Mouse (Mus musculus) forebrain, embryonic 16.5 days (tissue): ENCODE measurements around the gene C330007P06Rik. TPM values are rescaled to one million over a fixed set of nuclear protein-coding genes. Genes with fewer than 3 reads are reported as not detected.
"Not testable (repeated sequence)": the region's sequence is repeated elsewhere in the genome, so short reads cannot be mapped to it uniquely, and the experiment has no call there.

Source experiments
- ATAC-seq: fragments of 200-750 bp; cut with Nextera tagmentation; 2 replicates; pipeline ENCODE4 v1.8.0; 2017; ENCODE audit warnings: mild to moderate bottlenecking, moderate library complexity
- H3K27ac ChIP-seq: fragments of 300-500 bp; sonication (generic); 2 replicates; pipeline ENCODE4 v1.5.1; 2014; ENCODE audit warnings: low read length, control low read depth
- H3K27me3 ChIP-seq: fragments of 300-500 bp; sonication (generic); replicated peaks from 2 replicates; pipeline ENCODE4 v1.6.1; 2014; ENCODE audit warnings: low read length; ENCODE audit not compliant: control insufficient read depth, insufficient read depth
- H3K36me3 ChIP-seq: fragments of 300-500 bp; sonication (generic); 2 replicates; pipeline ENCODE4 v1.6.1; 2014; ENCODE audit not compliant: control insufficient read depth, insufficient read depth
- H3K4me1 ChIP-seq: fragments of 300-500 bp; sonication (generic); replicated peaks from 2 replicates; pipeline ENCODE4 v1.6.1; 2014; ENCODE audit warnings: low read length; ENCODE audit not compliant: control insufficient read depth, insufficient read depth
- H3K4me2 ChIP-seq: fragments of 300-500 bp; sonication (generic); 2 replicates; pipeline ENCODE4 v1.6.1; 2014; ENCODE audit warnings: mild to moderate bottlenecking, low read length, control low read depth
- H3K4me3 ChIP-seq: fragments of 300-500 bp; sonication (generic); replicated peaks from 2 replicates; pipeline ENCODE4 v1.5.1; 2014; ENCODE audit warnings: mild to moderate bottlenecking, low read length, control low read depth
- H3K9ac ChIP-seq: fragments of 300-500 bp; sonication (generic); replicated peaks from 2 replicates; pipeline ENCODE4 v1.6.1; 2014; ENCODE audit warnings: low read depth, low read length, control low read depth
- H3K9me3 ChIP-seq: fragments of 300-500 bp; sonication (generic); 2 replicates; pipeline ENCODE4 v1.6.1; 2016; ENCODE audit warnings: low read length; ENCODE audit not compliant: control insufficient read depth
- WGBS: fragments of 180-500 bp; shearing (Covaris S2); extraction: QIAGEN DNeasy Blood & Tissue Kit; methylation state at CpG from one replicate; pipeline ENCODE4 v1.1.7; 2014; 5-methylcytosine and 5-hydroxymethylcytosine counted together
- polyA plus RNA-seq: library from polyadenylated mRNA; unstranded; fragments of >200 nt; fragmentation: Nextera tagmentation; extraction: Ambion mirVana; gene quantifications from 2 replicates; pipeline ENCODE4 v1.2.1, GENCODE M21; 2015

The C330007P06Rik gene
- polyA plus RNA-seq, result 25.2 and 30.8 TPM in 2 replicates

DNA sequence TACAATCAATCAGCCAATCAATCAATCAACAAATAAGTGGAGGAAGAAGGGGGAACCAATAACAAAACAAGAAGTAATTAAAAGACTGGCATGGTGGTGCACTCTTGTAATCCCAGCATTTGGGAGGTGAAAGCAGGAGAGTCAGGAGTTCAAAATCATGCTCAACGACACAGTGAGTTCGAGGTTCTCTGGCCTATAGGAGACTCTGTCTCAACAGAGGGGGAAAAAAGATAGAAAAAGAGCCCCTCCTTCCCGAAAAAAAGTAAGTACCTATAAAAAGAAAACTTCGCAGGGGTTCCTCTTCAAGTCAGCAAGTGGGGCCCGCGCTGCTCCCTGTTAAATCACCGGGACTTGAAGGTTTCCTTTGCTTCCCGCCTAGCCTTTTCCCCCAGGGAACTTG, at the start of gene C330007P06Rik, which contains the start of gene Ube2a:
Gene C330007P06Rik (minus strand): TSS at position 347 of the 400 bp plus-strand sequence.
Gene Ube2a (plus strand): TSS at position 136 of the 400 bp plus-strand sequence.
- Histone ChIP-seq H3K4me2 (peak within 1 kb of the TSS; percentile 58), H3K27ac (peak within 1 kb of the TSS; percentile 51), H3K9me3 (no peaks in the 10 kb centered on the region; the same call in 1 of the 2 replicates), H3K4me1 (peaks cover 5% of the 10 kb centered on the region), H3K4me3 (peak within 1 kb of the TSS; percentile 71), H3K9ac (peak within 1 kb of the TSS; percentile 69), H3K36me3 (no peaks in the 10 kb centered on the region), H3K27me3 (no peaks in the 10 kb centered on the region)
- peak; percentile 6; the same call in 1 of the 2 replicates for ATAC-seq
- 26% methylated on average over 8 of the region's 8 CpGs for WGBS

DNA sequence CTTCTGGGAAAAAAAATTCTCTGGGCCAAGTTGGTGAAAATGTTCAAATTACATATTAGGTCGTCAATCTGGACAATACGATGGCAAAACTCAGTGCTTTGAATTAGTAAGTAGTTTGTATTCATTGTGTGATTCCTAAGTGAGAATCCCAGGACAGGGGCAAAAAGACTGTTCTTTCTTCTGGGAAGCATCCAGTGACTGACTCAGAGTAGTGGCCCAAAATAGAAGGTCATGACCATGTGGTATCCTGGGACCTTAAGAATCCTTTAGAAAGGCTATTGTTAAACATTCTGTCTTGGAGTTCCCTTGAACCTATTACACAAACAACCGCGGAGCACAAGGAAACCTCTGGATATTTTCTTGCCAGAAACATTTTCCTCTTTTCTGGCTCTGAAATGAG, 47.4 kb upstream of the C330007P06Rik start:
- ATAC-seq, result no peak
- H3K4me3 ChIP-seq, result no peak overlapping the region
- 91% methylated on average over 4 of the region's 4 CpGs for WGBS
- no peak overlapping the region for H3K4me2 ChIP-seq
- no peak overlapping the region for H3K9ac ChIP-seq
- no peaks in the 10 kb centered on the region for H3K36me3 ChIP-seq
- H3K27ac ChIP-seq, result no peak overlapping the region
- no peaks in the 10 kb centered on the region for H3K4me1 ChIP-seq
- no peaks in the 10 kb centered on the region for H3K27me3 ChIP-seq
- no peaks in the 10 kb centered on the region for H3K9me3 ChIP-seq

DNA sequence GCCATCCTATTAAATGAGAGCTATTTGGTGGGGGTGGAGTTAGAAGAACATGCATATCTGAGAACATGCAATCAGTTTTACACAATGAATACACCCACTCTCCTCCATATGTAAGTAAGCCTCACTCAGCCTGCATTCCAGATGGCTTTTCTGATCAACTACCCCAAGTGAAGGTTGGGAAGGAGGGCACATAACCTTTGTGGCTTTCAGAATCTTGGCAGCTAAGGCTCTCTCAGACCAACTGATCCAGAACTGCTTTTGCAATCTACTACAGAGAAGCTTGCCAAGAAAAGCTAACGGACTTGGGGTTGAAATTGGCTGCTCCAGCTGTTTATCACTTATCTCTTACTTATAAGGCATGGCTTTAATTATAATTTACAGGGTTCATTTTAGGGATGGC, 43.8 kb upstream of the C330007P06Rik start:
- Histone ChIP-seq H3K27ac (no peak overlapping the region), H3K27me3 (no peaks in the 10 kb centered on the region), H3K4me1 (no peaks in the 10 kb centered on the region), H3K36me3 (no peaks in the 10 kb centered on the region), H3K4me3 (no peak overlapping the region), H3K4me2 (no peak overlapping the region), H3K9me3 (no peaks in the 10 kb centered on the region), H3K9ac (no peak overlapping the region)
- WGBS, result 64% methylated on average over 1 of the region's 1 CpGs
- ATAC-seq, result no peak

DNA sequence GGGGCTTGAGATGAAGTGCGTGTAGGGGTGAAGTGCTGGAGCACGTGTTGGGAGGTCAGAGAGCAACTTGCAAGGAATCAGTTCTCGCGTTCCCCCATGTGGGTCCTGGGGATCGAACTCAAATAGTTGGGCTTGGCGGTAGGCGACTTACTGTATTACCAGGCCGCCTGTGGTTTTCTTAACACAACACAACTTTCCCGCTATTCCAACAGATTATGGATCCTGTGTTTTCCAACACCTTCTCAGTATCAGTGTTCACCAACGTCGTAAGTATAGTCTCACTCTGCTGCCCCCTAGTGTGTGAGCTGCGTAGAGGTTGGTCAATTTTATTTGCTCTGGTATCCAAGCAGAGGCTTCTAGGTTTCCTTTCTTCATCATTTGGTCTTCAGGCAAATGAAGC, 37.4 kb upstream of the C330007P06Rik start:
- H3K9me3 ChIP-seq, result no peaks in the 10 kb centered on the region
- H3K36me3 ChIP-seq, result no peaks in the 10 kb centered on the region
- ATAC-seq, result no peak
- no peak overlapping the region for H3K27ac ChIP-seq
- no peak overlapping the region for H3K9ac ChIP-seq
- H3K4me3 ChIP-seq, result no peak overlapping the region
- 41% methylated on average over 12 of the region's 12 CpGs for whole genome bisulfite sequencing
- H3K4me2 ChIP-seq, result no peak overlapping the region
- no peaks in the 10 kb centered on the region for H3K27me3 ChIP-seq
- H3K4me1 ChIP-seq, result no peaks in the 10 kb centered on the region

DNA sequence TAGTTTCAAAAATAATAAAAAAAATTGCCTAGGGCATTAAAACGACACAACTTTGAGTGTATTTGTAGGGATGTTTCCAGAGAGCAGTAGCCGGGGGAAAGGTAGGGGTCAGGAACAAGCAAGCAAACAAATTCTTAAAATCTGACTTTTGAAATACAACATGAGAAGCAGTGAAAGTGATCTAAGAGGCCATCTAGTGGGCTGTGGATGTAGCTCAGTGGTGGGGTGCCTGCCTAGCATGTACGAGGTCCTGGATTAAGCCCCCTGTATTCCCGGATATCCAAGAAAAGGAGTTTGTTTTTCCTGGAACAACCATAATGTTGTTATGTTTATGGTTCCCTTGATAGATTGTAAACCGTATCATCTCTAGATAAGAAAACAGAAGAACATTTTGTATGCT, 32.6 kb upstream of the C330007P06Rik start:
- H3K4me1 ChIP-seq, result no peaks in the 10 kb centered on the region
- H3K27me3 ChIP-seq, result no peaks in the 10 kb centered on the region
- WGBS, result 40% methylated on average over 5 of the region's 5 CpGs
- no peak overlapping the region for H3K4me3 ChIP-seq
- no peak overlapping the region for H3K9ac ChIP-seq
- no peak overlapping the region for H3K4me2 ChIP-seq
- H3K36me3 ChIP-seq, result no peaks in the 10 kb centered on the region
- ATAC-seq, result no peak
- no peaks in the 10 kb centered on the region for H3K9me3 ChIP-seq
- no peak overlapping the region for H3K27ac ChIP-seq

DNA sequence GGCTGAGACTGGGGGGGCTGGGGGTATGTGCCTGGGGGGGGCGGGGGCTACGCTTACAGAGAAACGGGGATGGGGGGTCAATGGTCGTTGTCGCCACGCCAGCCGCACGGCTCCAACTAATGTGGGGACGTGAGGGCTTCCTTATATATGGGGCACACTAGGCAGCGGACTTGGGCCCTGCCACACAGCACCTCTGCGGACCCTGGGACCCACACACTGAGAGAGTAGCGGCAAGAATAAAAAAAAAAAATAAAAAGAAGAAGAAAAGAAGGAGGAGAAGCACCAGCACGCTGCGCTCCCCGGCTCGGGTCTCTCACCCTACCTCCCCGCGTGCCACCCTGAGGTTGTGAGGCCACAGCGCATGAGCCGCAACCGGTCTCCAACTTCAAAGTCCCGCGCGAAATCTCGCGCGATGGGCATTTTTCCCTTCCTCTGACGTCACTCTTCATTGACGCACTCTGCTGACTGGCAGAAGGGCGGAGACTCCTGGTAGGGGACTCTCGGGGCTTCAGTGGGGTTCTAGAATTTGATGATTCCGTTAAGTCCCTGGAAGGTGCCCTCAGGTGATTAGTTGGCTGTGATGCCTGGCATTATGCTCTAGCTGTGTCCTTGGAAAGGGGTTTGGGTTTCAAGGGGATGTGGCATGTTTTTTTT, 29.3 kb upstream of the C330007P06Rik start:
- no peaks in the 10 kb centered on the region for H3K27me3 ChIP-seq
- peak overlapping the region; percentile 63 for H3K4me3 ChIP-seq
- H3K9ac ChIP-seq, result peak overlapping the region; percentile 69
- peak overlapping the region; percentile 80 for H3K27ac ChIP-seq
- H3K9me3 ChIP-seq, result no peaks in the 10 kb centered on the region
- 12% methylated on average over 31 of the region's 32 CpGs for WGBS
- peak; percentile 95 for ATAC-seq
- no peaks in the 10 kb centered on the region for H3K4me1 ChIP-seq
- H3K4me2 ChIP-seq, result peak overlapping the region; percentile 58
- H3K36me3 ChIP-seq, result no peaks in the 10 kb centered on the region

DNA sequence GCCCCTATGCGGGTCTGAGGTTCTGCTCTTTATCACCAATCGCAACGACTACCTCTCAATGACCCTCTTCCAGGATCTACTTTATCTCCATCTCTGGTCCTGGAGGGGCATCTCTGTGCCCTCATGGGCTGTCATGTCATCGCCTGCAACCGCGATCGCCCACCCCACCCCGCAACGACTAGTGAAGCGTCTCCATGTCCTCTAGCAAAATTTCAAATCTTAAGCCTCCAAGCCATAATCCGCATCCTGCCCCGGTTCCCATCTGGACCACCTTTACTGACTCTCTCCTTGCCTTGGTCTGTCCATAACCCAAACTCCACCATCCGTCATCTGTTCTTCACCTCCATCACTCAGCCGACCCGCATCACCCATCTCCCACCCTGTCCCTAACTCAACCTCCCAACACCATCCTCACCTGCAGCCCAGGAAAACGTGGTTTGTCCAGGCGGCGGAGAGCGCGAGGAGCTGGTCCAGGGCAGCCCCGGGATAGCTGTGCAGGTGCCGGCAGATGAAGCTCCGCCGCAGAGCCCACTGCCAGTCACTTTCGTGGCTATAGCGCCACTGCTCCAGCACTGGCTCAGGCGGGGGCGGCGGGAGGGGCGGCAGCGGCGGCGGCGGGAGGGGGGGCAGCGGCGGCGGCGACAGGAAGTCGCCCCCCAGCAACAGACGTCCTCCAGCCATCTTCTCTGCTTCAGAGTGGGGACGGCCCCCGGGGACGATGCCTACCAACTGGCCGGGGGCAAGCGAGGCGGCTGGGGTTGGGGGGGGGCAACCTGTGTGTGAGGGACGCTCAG, 28.6 kb upstream of the C330007P06Rik start, which contains the start of gene Nkrf:
Gene Nkrf (minus strand): TSS at position 579 of the 794 bp plus-strand sequence.
- H3K4me2 ChIP-seq, result peak within 1 kb of the TSS; percentile 58
- peak within 1 kb of the TSS; percentile 69 for H3K9ac ChIP-seq
- peak within 1 kb of the TSS; percentile 63 for H3K4me3 ChIP-seq
- H3K27me3 ChIP-seq, result no peaks in the 10 kb centered on the region
- WGBS, result 21% methylated on average over 32 of the region's 47 CpGs
- H3K36me3 ChIP-seq, result no peaks in the 10 kb centered on the region
- ATAC-seq, result peak; percentile 79
- H3K4me1 ChIP-seq, result no peaks in the 10 kb centered on the region
- peak within 1 kb of the TSS; percentile 80 for H3K27ac ChIP-seq
- no peaks in the 10 kb centered on the region for H3K9me3 ChIP-seq

DNA sequence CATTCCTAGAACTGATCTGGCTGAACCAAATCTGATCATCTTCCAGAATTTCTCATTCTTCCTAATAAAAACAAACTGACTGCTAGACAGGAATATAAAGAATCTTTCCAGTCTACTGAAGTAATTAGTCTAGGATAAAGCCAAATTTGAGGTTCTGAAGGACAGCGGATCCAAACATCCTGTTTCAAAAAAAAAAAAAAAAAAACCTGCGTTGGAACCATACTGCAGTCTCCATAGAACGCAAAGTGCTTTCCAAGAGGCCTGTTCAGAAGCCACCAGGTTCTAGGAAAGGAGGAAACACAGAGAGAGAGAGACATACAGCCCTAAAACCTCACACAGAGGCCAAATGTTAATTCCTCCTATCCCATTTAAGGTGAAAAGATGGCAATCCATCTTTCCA, 27.7 kb upstream of the C330007P06Rik start:
- Histone ChIP-seq H3K4me3 (peak overlapping the region; percentile 63), H3K4me2 (peak overlapping the region; percentile 46), H3K9me3 (no peaks in the 10 kb centered on the region), H3K9ac (peak overlapping the region; percentile 69), H3K36me3 (no peaks in the 10 kb centered on the region), H3K4me1 (no peaks in the 10 kb centered on the region), H3K27me3 (no peaks in the 10 kb centered on the region), H3K27ac (peak overlapping the region; percentile 80; the same call in 1 of the 2 replicates)
- no peak for ATAC-seq
- 21% methylated on average over 3 of the region's 3 CpGs for WGBS

DNA sequence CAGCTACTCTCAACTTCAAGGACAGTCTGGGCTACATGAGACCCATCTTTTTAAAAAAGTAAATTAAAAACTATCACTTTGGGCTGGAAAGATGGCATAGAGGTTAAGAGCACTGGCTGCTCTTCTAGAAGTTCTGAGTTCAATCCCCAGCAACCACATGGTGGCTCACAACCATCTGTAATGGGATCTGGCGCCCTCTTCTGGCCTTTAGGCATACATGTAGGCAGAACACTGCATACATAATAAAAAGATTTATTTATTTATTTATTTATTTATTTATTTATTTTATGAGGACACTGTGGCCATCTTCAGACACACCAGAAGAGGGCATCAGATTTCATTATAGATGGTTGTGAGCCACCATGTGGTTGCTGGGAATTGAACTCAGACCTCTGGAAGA, 25.0 kb upstream of the C330007P06Rik start:
- H3K9me3 ChIP-seq, H3K36me3 ChIP-seq, H3K4me2 ChIP-seq, ATAC-seq, H3K4me1 ChIP-seq, H3K9ac ChIP-seq, H3K4me3 ChIP-seq, H3K27ac ChIP-seq, H3K27me3 ChIP-seq: not testable (repeated sequence)
- 22% methylated on average over 1 of the region's 1 CpGs for WGBS
